Mouse (Mus musculus): ENCODE measurements at regions not wholly inside any gene's neighbourhood (a gene's known extent, or its start where the extent isn't known, plus 50 kb on each side); places are given as distances from the start of the nearest gene placed in this dataset.

- TF ChIP-seq CTCF (conservative IDR thresholded peaks at IDR 0.05; ENCODE audit: low read length): no peak
- no peak for TF ChIP-seq NANOG (IDR thresholded peaks at IDR 0.05; ENCODE audit: borderline replicate concordance, low read length)
These were observed 74.0 kb upstream of the Far2 start for GRCm38 (mm10) chr6:147973059-147973458.
